Mouse (Mus musculus): ENCODE measurements around the gene Dio2.

GRCm38 (mm10) chr12:90744752-90745151 is 6.5 kb upstream of the Dio2 start:
- TF ChIP-seq POLR2A (IDR thresholded peaks at IDR 0.05; ENCODE audit: insufficient read depth, low read length) = no peak
- no peak for TF ChIP-seq CTCF (IDR thresholded peaks at IDR 0.05; ENCODE audit: low read depth, low read length)

Data from ES-Bruce4 (cell line).